Mouse (Mus musculus): ENCODE measurements around the gene Nmd3. TPM values are rescaled to one million over a fixed set of nuclear protein-coding genes. Genes with fewer than 3 reads are reported as not detected.

Gene Nmd3
- polyA plus RNA-seq, 1 experiment from 2014 or later, result 111 TPM

- H3K4me1 ChIP-seq (replicated peaks; ENCODE audit: control insufficient read depth, insufficient read depth, low read length), result no peaks in the 10 kb centered on the region
- H3K9me3 ChIP-seq (ENCODE audit: control insufficient read depth, low read length), result no peaks in the 10 kb centered on the region
- DNase-seq (ENCODE audit: low spot score), result no peak
- no peak for ATAC-seq (ENCODE audit: low FRiP score)
- 88% methylated on average over 3 of the region's 3 CpGs for WGBS
- H3K27me3 ChIP-seq (ENCODE audit: control insufficient read depth, insufficient read depth, low read length), result no peaks in the 10 kb centered on the region
- H3K36me3 ChIP-seq (replicated peaks; ENCODE audit: control insufficient read depth, insufficient read depth), result no peaks in the 10 kb centered on the region
- H3K4me2 ChIP-seq (replicated peaks), result no peak overlapping the region
- no peak overlapping the region for H3K9ac ChIP-seq
- H3K4me3 ChIP-seq (replicated peaks; ENCODE audit: low read length), result no peak overlapping the region
- H3K27ac ChIP-seq, result no peak overlapping the region
Measured at GRCm38 (mm10) chr3:69792823-69793417, 71.1 kb downstream of the Nmd3 start.

- Histone ChIP-seq H3K9me3 (ENCODE audit: control insufficient read depth, low read length) (no peaks in the 10 kb centered on the region), H3K27ac (no peak overlapping the region), H3K27me3 (ENCODE audit: control insufficient read depth, insufficient read depth, low read length) (no peaks in the 10 kb centered on the region), H3K4me3 (replicated peaks; ENCODE audit: low read length) (no peak overlapping the region), H3K9ac (no peak overlapping the region), H3K4me2 (replicated peaks) (no peak overlapping the region), H3K4me1 (replicated peaks; ENCODE audit: control insufficient read depth, insufficient read depth, low read length) (no peaks in the 10 kb centered on the region), H3K36me3 (replicated peaks; ENCODE audit: control insufficient read depth, insufficient read depth) (no peaks in the 10 kb centered on the region)
- 89% methylated on average over 4 of the region's 4 CpGs for WGBS
- DNase-seq (ENCODE audit: low spot score) (no peak), ATAC-seq (ENCODE audit: low FRiP score) (no peak)
Measured at GRCm38 (mm10) chr3:69797533-69797932, 75.7 kb downstream of the Nmd3 start.

GRCm38 (mm10) chr3:69797969-69798368, 76.2 kb downstream of the Nmd3 start:
- no peak for ATAC-seq (ENCODE audit: low FRiP score)
- H3K27me3 ChIP-seq (ENCODE audit: control insufficient read depth, insufficient read depth, low read length), result no peaks in the 10 kb centered on the region

GRCm38 (mm10) chr3:69799096-69799495, 77.3 kb downstream of the Nmd3 start:
- DNase-seq (ENCODE audit: low spot score) (no peak), ATAC-seq (ENCODE audit: low FRiP score) (no peak)
- H3K4me2 ChIP-seq (replicated peaks), result no peak overlapping the region
- WGBS, result 77% methylated on average over 1 of the region's 1 CpGs
- H3K9ac ChIP-seq, result no peak overlapping the region
- no peak overlapping the region for H3K4me3 ChIP-seq (replicated peaks; ENCODE audit: low read length)
- no peak overlapping the region for H3K27ac ChIP-seq
- H3K27me3 ChIP-seq (ENCODE audit: control insufficient read depth, insufficient read depth, low read length), result no peaks in the 10 kb centered on the region
- no peaks in the 10 kb centered on the region for H3K36me3 ChIP-seq (replicated peaks; ENCODE audit: control insufficient read depth, insufficient read depth)
- H3K9me3 ChIP-seq (ENCODE audit: control insufficient read depth, low read length), result no peaks in the 10 kb centered on the region
- H3K4me1 ChIP-seq (replicated peaks; ENCODE audit: control insufficient read depth, insufficient read depth, low read length), result no peaks in the 10 kb centered on the region

More at GRCm38 (mm10) chr3:69797969-69798368, 76.2 kb downstream of the Nmd3 start:
- Histone ChIP-seq H3K4me2 (replicated peaks) (no peak overlapping the region), H3K9me3 (ENCODE audit: control insufficient read depth, low read length) (no peaks in the 10 kb centered on the region), H3K9ac (no peak overlapping the region), H3K4me3 (replicated peaks; ENCODE audit: low read length) (no peak overlapping the region), H3K36me3 (replicated peaks; ENCODE audit: control insufficient read depth, insufficient read depth) (no peaks in the 10 kb centered on the region), H3K4me1 (replicated peaks; ENCODE audit: control insufficient read depth, insufficient read depth, low read length) (no peaks in the 10 kb centered on the region), H3K27ac (no peak overlapping the region)
- DNase-seq (ENCODE audit: low spot score), result no peak
- WGBS, result 85% methylated on average over 2 of the region's 2 CpGs

- Histone ChIP-seq H3K9ac (no peak overlapping the region), H3K4me2 (replicated peaks) (no peak overlapping the region), H3K36me3 (replicated peaks; ENCODE audit: control insufficient read depth, insufficient read depth) (no peaks in the 10 kb centered on the region), H3K27me3 (ENCODE audit: control insufficient read depth, insufficient read depth, low read length) (no peaks in the 10 kb centered on the region), H3K4me3 (replicated peaks; ENCODE audit: low read length) (no peak overlapping the region), H3K4me1 (replicated peaks; ENCODE audit: control insufficient read depth, insufficient read depth, low read length) (no peaks in the 10 kb centered on the region), H3K27ac (no peak overlapping the region), H3K9me3 (ENCODE audit: control insufficient read depth, low read length) (no peaks in the 10 kb centered on the region)
- 49% methylated on average over 7 of the region's 7 CpGs for WGBS
- DNase-seq (ENCODE audit: low spot score) (no peak), ATAC-seq (ENCODE audit: low FRiP score) (peak; percentile 53; the same call in 1 of the 2 replicates)
Measured at GRCm38 (mm10) chr3:69800829-69801384, 79.1 kb downstream of the Nmd3 start.

GRCm38 (mm10) chr3:69803137-69803536, 81.4 kb downstream of the Nmd3 start:
- Histone ChIP-seq H3K4me2 (replicated peaks) (no peak overlapping the region), H3K4me1 (replicated peaks; ENCODE audit: control insufficient read depth, insufficient read depth, low read length) (no peaks in the 10 kb centered on the region), H3K27ac (no peak overlapping the region), H3K27me3 (ENCODE audit: control insufficient read depth, insufficient read depth, low read length) (no peaks in the 10 kb centered on the region), H3K36me3 (replicated peaks; ENCODE audit: control insufficient read depth, insufficient read depth) (no peaks in the 10 kb centered on the region), H3K4me3 (replicated peaks; ENCODE audit: low read length) (no peak overlapping the region), H3K9ac (no peak overlapping the region), H3K9me3 (ENCODE audit: control insufficient read depth, low read length) (no peaks in the 10 kb centered on the region)
- 95% methylated on average over 1 of the region's 1 CpGs for WGBS
- DNase-seq (ENCODE audit: low spot score) (no peak), ATAC-seq (ENCODE audit: low FRiP score) (no peak)

Other genes starting within 250 kb of the Nmd3 start
- gene B3galnt1, start 123.0 kb upstream of the Nmd3 start, polyA plus RNA-seq (2014; fragmentation: Nextera tagmentation; extraction: Ambion mirVana), result 109 and 121 TPM in 2 replicates
- gene Sptssb, start 138.0 kb downstream of the Nmd3 start, polyA plus RNA-seq (2014; fragmentation: Nextera tagmentation; extraction: Ambion mirVana), result 0.37 and 0.67 TPM in 2 replicates

All from hindbrain, embryonic 14.5 days (tissue).